Mouse (Mus musculus) cortical plate, adult 2 months (tissue): Measurements from ENCODE around the gene Klf5. TPM values are rescaled to one million over a fixed set of nuclear protein-coding genes. Genes with fewer than 3 reads are reported as not detected.

Experiments
- H3K27ac ChIP-seq: fragments of 200-500 bp; 2 replicates; pipeline ENCODE4 v1.5.1; 2012; ENCODE audit warnings: low read length, control low read depth, inconsistent platforms; ENCODE audit not compliant: insufficient read depth
- H3K4me1 ChIP-seq: fragments of 200-500 bp; 2 replicates; pipeline ENCODE4 v1.6.1; 2011; ENCODE audit warnings: low read length; ENCODE audit not compliant: control insufficient read depth, insufficient read depth
- H3K4me3 ChIP-seq: fragments of 200-500 bp; 2 replicates; pipeline ENCODE4 v1.5.1; 2011; ENCODE audit warnings: mild to moderate bottlenecking, low read length, control low read depth; ENCODE audit not compliant: insufficient read depth
- CTCF ChIP-seq: fragments of 200-500 bp; IDR thresholded peaks from 2 replicates; pipeline ENCODE4 v1.5.1; 2011; ENCODE audit warnings: mild to moderate bottlenecking, control low read depth, low read length; ENCODE audit not compliant: insufficient read depth; ENCODE audit errors: extremely low read depth
- POLR2A ChIP-seq: fragments of 200-500 bp; IDR thresholded peaks from 2 replicates; pipeline ENCODE4 v1.6.1; 2011; ENCODE audit warnings: mild to moderate bottlenecking, low read length, control low read depth; ENCODE audit not compliant: insufficient read depth; ENCODE audit errors: extremely low read depth
- polyA plus RNA-seq: library from polyadenylated mRNA; depleted of rRNA; stranded (reverse); fragments of >200 nt; gene quantifications from 2 replicates; pipeline ENCODE4 v1.2.3, GENCODE M21; 2012; rRNA removed

The Klf5 gene
- polyA plus RNA-seq, 1 experiment: 8.9 TPM

DNA sequence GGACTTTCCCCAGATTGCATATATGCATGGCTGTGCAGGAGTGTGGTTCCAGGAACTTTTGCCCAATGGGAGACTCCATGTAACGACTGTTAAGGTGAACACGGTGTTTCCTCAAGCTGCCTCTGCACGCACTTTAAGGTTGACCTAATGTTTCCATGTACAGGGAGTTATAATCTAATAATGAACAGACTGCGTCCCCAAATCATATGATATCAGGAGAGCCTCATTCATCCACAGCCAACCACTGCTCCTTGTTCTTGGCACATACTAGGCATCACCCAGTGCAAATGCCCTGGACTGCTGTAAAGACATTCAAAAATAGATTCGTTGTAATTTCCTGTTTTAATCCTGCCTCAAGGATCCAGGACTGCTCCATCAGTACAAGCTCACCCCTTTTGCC is 64.5 kb downstream of the Klf5 start:
- H3K4me1 ChIP-seq: no peaks in the 10 kb centered on the region
- no peak overlapping the region for H3K27ac ChIP-seq
- no peak overlapping the region for H3K4me3 ChIP-seq
- TF ChIP-seq CTCF (no peak), POLR2A (no peak)

DNA sequence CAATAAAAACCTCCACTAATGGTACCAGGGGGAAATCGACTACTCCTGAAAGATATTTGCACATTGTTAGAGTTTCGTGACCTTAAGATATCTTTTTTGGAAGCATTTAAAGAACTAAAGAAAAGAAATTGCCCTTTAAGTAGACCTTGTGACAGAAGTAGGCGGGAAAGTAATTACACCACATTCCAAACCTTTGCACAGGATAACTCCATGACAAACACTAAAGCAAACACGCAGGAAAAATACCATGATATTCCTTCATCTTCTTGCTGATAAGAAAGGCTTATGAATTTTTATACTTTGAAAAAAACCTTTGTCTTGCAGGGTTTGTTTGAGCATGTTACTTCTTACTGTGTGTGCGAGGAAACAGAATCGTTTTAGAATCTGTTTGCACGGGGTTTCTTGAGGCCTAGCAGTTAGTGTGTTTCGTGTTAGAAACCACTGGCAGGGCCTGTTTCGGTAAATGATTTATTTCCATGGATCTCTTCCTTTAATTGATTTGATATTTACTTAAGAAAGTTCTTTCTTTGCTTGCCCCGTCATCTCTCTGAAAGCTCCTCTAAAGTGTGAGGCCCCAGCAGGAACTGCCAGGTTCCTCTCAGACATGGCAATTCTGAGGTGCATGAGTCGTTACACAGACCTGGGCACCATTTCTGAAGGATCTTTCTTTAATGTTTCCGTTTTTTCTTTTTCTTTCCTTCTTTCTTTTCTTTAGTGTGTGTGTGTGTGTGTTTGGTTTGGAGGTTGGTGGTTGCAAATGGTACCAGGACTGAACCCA is 65.7 kb downstream of the Klf5 start:
- TF ChIP-seq POLR2A: no peak
- TF ChIP-seq CTCF: no peak
- H3K4me1 ChIP-seq: no peaks in the 10 kb centered on the region
- H3K4me3 ChIP-seq: no peak overlapping the region
- H3K27ac ChIP-seq: no peak overlapping the region

Other genes starting within 250 kb of the Klf5 start
- 6.9 and 8.8 TPM in 2 replicates for gene Pibf1, start 199.3 kb upstream of the Klf5 start, polyA plus RNA-seq
- 12.5 and 12.6 TPM in 2 replicates for gene Dis3, start 198.9 kb upstream of the Klf5 start, polyA plus RNA-seq